Mouse (Mus musculus) embryonic facial prominence, embryonic 13.5 days (tissue): ENCODE data around the gene Ttll6. TPM values are rescaled to one million over a fixed set of nuclear protein-coding genes. Genes with fewer than 3 reads are reported as not detected.
A peak's percentile ranks its signal among the peaks of the same experiment; 100 is the strongest.

ENCODE experiments used
- ATAC-seq: fragments of 200-750 bp; cut with Nextera tagmentation; 2 replicates; pipeline ENCODE4 v1.8.0; 2017; ENCODE audit warnings: low read depth; ENCODE audit not compliant: insufficient number of reproducible peaks, insufficient read depth, low FRiP score, low TSS enrichment
- H3K27ac ChIP-seq: fragments of 300-500 bp; sonication (generic); 2 replicates; pipeline ENCODE4 v1.5.1; 2015; ENCODE audit warnings: moderate library complexity, mild to moderate bottlenecking, inconsistent platforms
- H3K27me3 ChIP-seq: fragments of 300-500 bp; sonication (generic); 2 replicates; pipeline ENCODE4 v1.6.1; 2015; ENCODE audit warnings: mild to moderate bottlenecking, inconsistent platforms
- H3K36me3 ChIP-seq: fragments of 300-500 bp; sonication (generic); 2 replicates; pipeline ENCODE4 v1.6.1; 2015; ENCODE audit warnings: mild to moderate bottlenecking, inconsistent platforms
- H3K4me1 ChIP-seq: fragments of 300-500 bp; sonication (generic); 2 replicates; pipeline ENCODE4 v1.6.1; 2015; ENCODE audit warnings: inconsistent platforms
- H3K4me2 ChIP-seq: fragments of 300-500 bp; sonication (generic); 2 replicates; pipeline ENCODE4 v1.6.1; 2015; ENCODE audit warnings: moderate library complexity, mild to moderate bottlenecking, inconsistent platforms
- H3K4me3 ChIP-seq: fragments of 300-500 bp; sonication (generic); 2 replicates; pipeline ENCODE4 v1.5.1; 2015; ENCODE audit warnings: mild to moderate bottlenecking, inconsistent platforms
- H3K9ac ChIP-seq: fragments of 300-500 bp; sonication (generic); 2 replicates; pipeline ENCODE4 v1.6.1; 2015; ENCODE audit warnings: mild to moderate bottlenecking, inconsistent platforms
- H3K9me3 ChIP-seq: fragments of 300-500 bp; sonication (generic); 2 replicates; pipeline ENCODE4 v1.6.1; 2016; ENCODE audit warnings: inconsistent platforms
- WGBS: fragments of 180-500 bp; shearing (Covaris S2); methylation state at CpG from one replicate; pipeline ENCODE4 v1.1.7; 2015; ENCODE audit warnings: mixed read lengths; 5-methylcytosine and 5-hydroxymethylcytosine counted together
- polyA plus RNA-seq: library from polyadenylated mRNA; unstranded; fragments of >200 nt; fragmentation: Nextera tagmentation; extraction: Ambion mirVana; gene quantifications from 2 replicates; pipeline ENCODE4 v1.2.1, GENCODE M21; 2015

The Ttll6 gene
- polyA plus RNA-seq, 1 experiment from 2014 or later: 0.08 TPM

DNA sequence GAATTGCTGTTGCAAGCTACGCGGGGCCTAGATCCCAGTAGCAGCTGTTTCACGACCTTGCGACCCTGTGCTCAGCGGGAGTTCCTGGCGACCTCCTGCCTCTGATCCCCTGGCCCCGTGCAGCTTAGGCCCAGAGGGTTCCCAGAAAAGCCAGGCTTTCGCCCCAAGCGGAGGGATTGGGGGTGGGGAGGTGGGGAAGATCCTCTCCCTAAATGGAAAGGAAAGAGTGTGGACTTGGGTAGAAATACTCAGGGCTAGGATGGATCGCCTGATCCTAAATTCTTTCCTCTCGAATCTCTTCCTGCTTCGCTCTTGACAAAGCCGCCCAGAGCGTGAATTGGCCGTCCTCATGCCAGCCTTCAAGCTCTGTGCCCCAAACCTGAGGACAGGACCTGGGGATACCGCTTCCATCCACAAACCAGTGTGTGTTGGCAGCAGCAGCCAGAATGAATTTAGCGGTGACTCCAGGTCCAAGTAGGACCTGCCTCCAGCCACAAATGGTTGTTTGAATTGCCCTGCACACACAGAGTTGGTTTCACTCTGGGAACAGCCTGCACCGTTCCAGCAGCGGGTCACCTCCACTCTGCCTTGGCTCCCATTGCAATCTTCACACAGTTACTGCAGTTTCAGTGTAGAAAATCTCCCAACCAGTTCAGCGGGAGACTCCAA is 37.3 kb downstream of the Ttll6 start:
- Histone ChIP-seq H3K9me3 (0 out of 2 replicates have a peak, but pooled peaks cover 2% of the 10 kb centered on the region), H3K4me2 (no peak overlapping the region), H3K27ac (no peak overlapping the region), H3K9ac (no peak overlapping the region), H3K27me3 (peaks cover 100% of the 10 kb centered on the region), H3K4me3 (0 out of 2 replicates have a peak overlapping the region, but pooled peaks have one; percentile 6), H3K4me1 (no peaks in the 10 kb centered on the region), H3K36me3 (no peaks in the 10 kb centered on the region)
- ATAC-seq: no peak
- WGBS: 2% methylated on average over 20 of the region's 20 CpGs

DNA sequence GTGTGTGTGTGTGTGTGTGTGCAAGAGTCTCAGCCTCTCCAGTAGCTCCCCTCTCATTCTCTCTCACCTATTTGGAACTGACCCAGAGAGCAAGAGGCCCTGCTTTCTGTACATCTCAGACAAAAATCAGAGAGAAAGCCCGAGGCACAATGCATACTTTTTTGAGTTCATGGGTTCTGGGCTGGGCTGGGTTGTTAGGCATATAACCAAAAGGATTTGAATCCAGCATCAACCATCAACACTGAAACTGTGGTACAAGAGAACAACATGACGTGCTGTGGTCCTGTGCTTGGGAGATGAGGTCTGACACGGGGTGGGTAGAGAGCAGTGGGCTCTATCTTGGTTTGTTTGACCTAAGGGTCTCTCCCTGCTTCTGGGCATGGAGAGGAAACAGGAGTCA is 38.0 kb downstream of the Ttll6 start:
- Histone ChIP-seq H3K4me2 (no peak overlapping the region), H3K27ac (no peak overlapping the region), H3K36me3 (no peaks in the 10 kb centered on the region), H3K27me3 (peaks cover 100% of the 10 kb centered on the region), H3K4me3 (no peak overlapping the region), H3K9me3 (0 out of 2 replicates have a peak, but pooled peaks cover 2% of the 10 kb centered on the region), H3K4me1 (no peaks in the 10 kb centered on the region), H3K9ac (no peak overlapping the region)
- ATAC-seq: no peak
- 6% methylated on average over 3 of the region's 3 CpGs for WGBS

DNA sequence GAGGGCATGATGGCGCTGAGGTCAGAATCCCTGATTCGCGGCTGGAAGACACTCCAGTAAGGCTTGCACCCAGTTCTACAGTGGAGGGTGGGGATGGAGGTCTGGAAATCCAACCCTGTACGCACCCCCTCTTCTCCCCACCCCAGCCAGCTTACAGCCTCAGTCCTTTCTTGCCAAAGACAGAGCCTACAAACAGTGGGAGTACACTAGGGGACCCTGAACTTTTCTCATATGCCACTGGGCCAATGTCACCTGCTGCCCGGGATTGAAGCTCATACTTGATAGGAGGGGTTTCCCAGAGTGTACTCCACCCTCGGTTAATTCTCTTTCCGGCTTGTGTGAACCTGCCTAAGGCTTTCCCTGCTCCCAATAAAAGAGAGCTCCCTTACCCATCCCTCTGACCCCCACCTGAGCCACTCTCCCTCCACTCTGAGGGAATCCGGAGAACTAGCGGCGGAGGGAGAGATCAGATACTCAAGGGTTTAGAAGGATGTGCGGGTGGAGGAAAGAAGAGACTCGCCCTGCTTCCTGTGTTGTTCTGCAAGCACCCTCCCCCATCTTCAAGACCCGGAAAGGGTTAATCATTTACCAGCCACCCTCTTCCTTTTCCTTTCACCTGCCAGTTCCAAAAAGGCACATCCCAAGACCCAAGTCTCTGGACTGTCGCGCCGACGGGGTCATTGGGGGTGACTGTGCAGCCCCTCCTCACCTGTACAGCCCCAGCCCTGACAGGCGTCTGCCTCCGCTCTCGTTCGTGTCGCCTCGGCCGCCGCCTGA is 39.1 kb downstream of the Ttll6 start:
- WGBS: 1% methylated on average over 25 of the region's 25 CpGs
- Histone ChIP-seq H3K27ac (no peak overlapping the region), H3K36me3 (no peaks in the 10 kb centered on the region), H3K4me1 (0 out of 2 replicates have a peak, but pooled peaks cover 3% of the 10 kb centered on the region), H3K4me3 (no peak overlapping the region), H3K4me2 (no peak overlapping the region), H3K9ac (no peak overlapping the region), H3K27me3 (peaks cover 100% of the 10 kb centered on the region), H3K9me3 (0 out of 2 replicates have a peak, but pooled peaks cover 2% of the 10 kb centered on the region)
- no peak for ATAC-seq

DNA sequence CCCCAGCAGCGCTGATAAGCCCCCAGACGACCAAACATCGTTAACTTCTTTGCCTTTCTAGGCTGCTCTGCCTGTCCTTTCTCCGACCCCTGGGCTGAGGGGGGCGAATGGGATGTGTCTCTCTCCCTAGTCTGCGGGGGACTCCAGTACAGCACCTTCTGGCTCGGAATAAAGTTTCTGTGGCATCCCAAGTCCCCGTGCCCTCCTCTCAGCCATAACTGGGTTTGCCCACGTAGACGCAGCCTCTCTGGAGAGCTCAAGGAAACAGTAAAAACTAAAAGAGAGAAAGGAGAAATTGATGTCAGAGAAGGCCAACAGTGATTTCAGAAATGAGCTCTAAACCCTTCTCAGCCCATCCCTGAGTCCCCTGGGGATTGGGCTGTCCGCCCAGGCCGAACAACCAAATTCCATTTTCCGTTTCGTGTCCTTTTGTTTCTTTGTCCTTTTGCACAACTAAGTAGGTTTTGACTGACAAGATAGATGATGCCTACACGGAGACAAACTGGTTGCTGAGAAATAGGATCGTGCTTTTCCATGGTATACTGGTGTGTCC is 39.8 kb downstream of the Ttll6 start:
- WGBS: 2% methylated on average over 16 of the region's 16 CpGs
- Histone ChIP-seq H3K4me3 (no peak overlapping the region), H3K4me1 (0 out of 2 replicates have a peak, but pooled peaks cover 3% of the 10 kb centered on the region)

DNA sequence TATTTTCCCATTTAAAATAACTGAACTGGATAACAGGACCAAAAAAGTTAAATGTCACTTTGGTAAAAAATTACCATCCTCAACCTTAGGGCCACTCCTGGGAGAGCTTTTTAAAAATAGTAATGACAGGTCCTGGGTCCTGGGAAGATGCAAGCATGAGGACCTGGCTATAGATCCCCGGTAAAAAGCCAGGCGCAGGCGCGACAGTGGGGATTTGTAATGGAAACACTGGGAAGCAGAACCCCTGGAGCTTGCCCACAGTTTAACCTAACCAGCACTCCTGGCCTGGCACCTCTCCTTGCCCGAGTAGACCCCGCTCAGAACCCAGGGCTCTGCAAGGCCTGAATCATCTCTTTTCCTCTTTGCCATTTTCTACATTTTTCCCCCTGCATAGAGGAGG is 41.3 kb downstream of the Ttll6 start:
- Histone ChIP-seq H3K4me3 (no peak overlapping the region), H3K4me1 (0 out of 2 replicates have a peak, but pooled peaks cover 3% of the 10 kb centered on the region), H3K27ac (no peak overlapping the region), H3K4me2 (no peak overlapping the region), H3K27me3 (peaks cover 100% of the 10 kb centered on the region), H3K9ac (no peak overlapping the region), H3K36me3 (no peaks in the 10 kb centered on the region), H3K9me3 (0 out of 2 replicates have a peak, but pooled peaks cover 2% of the 10 kb centered on the region)
- no peak for ATAC-seq
- WGBS: 2% methylated on average over 6 of the region's 6 CpGs

More for the DNA sequence above, 39.8 kb downstream of the Ttll6 start:
- Histone ChIP-seq H3K9me3 (0 out of 2 replicates have a peak, but pooled peaks cover 2% of the 10 kb centered on the region), H3K36me3 (no peaks in the 10 kb centered on the region), H3K27ac (no peak overlapping the region), H3K9ac (no peak overlapping the region), H3K4me2 (no peak overlapping the region), H3K27me3 (peaks cover 100% of the 10 kb centered on the region)
- ATAC-seq: no peak

DNA sequence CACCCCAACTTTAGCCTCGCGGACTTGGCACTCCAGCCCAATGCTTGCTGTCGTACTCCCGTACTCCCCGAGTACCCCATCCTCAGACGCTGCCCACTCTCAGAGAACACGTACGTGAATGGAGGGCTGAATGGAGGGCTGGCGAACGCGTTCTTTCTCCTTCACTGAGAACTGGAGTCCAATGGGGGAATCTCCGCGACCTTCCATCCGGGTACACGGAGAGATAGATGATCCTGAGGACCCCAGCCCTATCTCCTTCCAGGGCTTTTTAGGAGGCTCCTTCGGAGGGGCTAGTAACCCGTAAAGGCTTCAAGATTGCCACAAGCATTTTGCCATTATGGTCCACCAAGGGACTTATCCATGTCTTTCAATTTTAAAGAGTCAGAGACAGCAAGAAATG is 41.9 kb downstream of the Ttll6 start:
- Histone ChIP-seq H3K9me3 (0 out of 2 replicates have a peak, but pooled peaks cover 2% of the 10 kb centered on the region), H3K4me3 (no peak overlapping the region), H3K4me2 (no peak overlapping the region), H3K27me3 (peaks cover 100% of the 10 kb centered on the region), H3K4me1 (0 out of 2 replicates have a peak, but pooled peaks cover 3% of the 10 kb centered on the region), H3K27ac (no peak overlapping the region), H3K9ac (no peak overlapping the region), H3K36me3 (no peaks in the 10 kb centered on the region)
- WGBS: 2% methylated on average over 17 of the region's 17 CpGs
- no peak for ATAC-seq

DNA sequence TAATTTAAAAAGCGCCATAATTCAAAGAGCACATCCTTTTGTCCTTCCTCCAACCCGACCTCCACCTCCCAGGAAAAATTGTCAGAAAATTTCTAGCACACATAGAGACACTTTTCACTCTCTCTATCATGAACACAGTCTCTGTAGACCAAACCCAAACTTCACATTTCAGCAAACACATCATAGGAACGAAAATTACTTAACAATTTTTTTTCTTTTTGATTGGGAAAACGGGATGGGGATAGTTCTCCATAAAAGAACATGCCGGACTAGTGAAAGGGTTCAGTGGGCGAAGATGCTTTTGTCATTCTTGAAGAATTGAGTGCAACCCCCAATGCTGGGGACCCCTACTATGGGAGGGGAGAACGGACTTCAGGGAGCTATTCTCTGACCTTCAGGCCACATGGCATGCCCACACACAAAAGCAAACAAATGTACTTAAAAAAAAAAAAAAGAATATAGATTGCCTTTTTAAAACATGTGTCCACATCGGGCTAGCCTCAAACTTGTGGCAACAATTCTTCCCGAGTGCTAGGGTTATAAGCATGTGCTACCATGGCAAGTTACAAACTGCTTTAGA is 42.5 kb downstream of the Ttll6 start:
- 2% methylated on average over 9 of the region's 9 CpGs for WGBS
- Histone ChIP-seq H3K36me3 (no peaks in the 10 kb centered on the region), H3K27ac (no peak overlapping the region), H3K4me2 (no peak overlapping the region), H3K4me3 (no peak overlapping the region), H3K4me1 (0 out of 2 replicates have a peak, but pooled peaks cover 3% of the 10 kb centered on the region), H3K9ac (no peak overlapping the region), H3K27me3 (peaks cover 100% of the 10 kb centered on the region), H3K9me3 (0 out of 2 replicates have a peak, but pooled peaks cover 2% of the 10 kb centered on the region)
- no peak for ATAC-seq

DNA sequence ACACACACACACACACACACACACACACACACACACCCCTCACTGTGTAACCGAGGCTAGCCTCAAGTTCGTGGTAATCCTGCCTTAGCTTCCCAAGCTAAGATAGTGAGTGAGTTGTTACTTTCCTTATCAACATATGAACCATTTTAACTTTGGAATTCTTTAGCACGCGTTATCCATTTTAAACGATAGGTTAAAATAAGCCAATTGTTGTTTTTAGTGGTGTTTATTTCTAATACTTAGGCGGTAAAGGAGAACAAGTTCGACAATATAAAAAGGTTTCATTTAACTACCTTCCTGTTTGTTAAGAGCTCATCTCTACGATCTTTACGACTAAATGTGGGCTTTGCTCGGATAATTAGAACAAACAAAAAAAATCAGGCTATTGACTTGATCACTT is 43.3 kb downstream of the Ttll6 start:
- Histone ChIP-seq H3K9me3 (0 out of 2 replicates have a peak, but pooled peaks cover 2% of the 10 kb centered on the region), H3K27me3 (peaks cover 100% of the 10 kb centered on the region), H3K4me1 (0 out of 2 replicates have a peak, but pooled peaks cover 3% of the 10 kb centered on the region), H3K36me3 (no peaks in the 10 kb centered on the region), H3K9ac (no peak overlapping the region), H3K4me2 (no peak overlapping the region), H3K27ac (no peak overlapping the region), H3K4me3 (no peak overlapping the region)
- WGBS: 1% methylated on average over 10 of the region's 10 CpGs
- no peak for ATAC-seq

DNA sequence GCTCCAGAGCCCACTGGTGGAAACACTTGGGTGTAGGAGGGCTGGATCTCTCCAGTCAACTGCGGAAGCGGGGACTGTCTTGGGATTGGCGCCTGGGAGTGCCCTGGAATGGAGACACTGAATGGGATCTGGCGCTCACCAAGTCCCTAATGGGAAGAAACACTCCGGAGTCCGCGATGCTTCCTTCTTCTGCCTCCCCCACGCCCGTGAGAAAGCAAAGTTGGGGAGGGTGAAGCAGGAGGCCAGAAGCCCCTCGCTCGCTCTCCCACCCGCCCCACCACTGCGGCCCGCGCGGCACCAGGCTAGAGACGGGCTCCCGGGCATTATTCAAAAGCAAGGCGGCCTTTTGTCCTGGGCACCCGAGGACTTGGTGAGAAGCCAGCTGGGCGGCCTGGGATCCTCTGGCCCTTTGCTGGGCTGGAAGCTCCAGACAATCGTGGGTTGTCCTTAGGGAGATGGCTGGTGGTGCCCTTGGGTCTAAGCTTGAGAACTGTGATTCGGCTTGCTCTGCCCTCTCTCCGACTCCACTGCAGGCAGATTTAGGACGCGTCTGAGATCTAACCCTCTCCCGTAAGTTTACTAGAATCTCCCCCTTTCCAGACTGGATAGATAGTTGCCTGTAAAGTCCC is 44.1 kb downstream of the Ttll6 start:
- Histone ChIP-seq H3K4me3 (no peak overlapping the region; the same call in 1 of the 2 replicates), H3K36me3 (no peaks in the 10 kb centered on the region), H3K9me3 (peaks cover 1% of the 10 kb centered on the region; the same call in 1 of the 2 replicates), H3K9ac (no peak overlapping the region), H3K27ac (no peak overlapping the region), H3K4me1 (0 out of 2 replicates have a peak, but pooled peaks cover 3% of the 10 kb centered on the region), H3K27me3 (peaks cover 100% of the 10 kb centered on the region), H3K4me2 (no peak overlapping the region)
- no peak for ATAC-seq
- WGBS: under 1% methylated on average over 27 of the region's 27 CpGs

DNA sequence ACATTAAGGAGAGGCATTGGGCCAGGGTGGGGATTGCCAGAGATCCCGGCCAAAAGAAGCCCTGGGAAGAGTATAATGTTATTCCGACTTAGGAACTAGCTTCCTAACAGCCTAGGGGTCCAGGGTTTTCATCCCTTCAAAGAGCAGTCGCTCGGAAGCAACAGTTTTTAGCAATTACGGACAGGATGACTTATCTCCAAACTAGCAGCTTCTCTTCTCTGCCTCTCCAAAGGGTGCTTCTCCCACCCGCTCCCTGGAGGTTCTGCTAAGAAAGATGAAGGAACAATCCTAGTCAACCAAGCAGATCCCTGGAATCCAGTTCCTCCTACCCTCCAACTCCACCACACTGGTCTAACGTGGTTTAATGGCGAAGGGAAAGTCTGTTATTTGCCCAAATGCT is 44.8 kb downstream of the Ttll6 start:
- Histone ChIP-seq H3K9me3 (peaks cover 4% of the 10 kb centered on the region; the same call in 1 of the 2 replicates), H3K27me3 (peaks cover 100% of the 10 kb centered on the region), H3K4me3 (no peak overlapping the region), H3K9ac (no peak overlapping the region), H3K36me3 (no peaks in the 10 kb centered on the region), H3K4me2 (no peak overlapping the region), H3K27ac (no peak overlapping the region), H3K4me1 (0 out of 2 replicates have a peak, but pooled peaks cover 3% of the 10 kb centered on the region)
- under 1% methylated on average over 8 of the region's 8 CpGs for WGBS
- ATAC-seq: no peak
